Mouse (Mus musculus): ENCODE data around the gene Capn2. TPM values are rescaled to one million over a fixed set of nuclear protein-coding genes. Genes with fewer than 3 reads are reported as not detected.

The Capn2 gene
- total RNA-seq (2021): 10 to 100 TPM; 79.3 to 94.3 TPM
- long read RNA-seq, experiment 1, partial matches to known transcripts: 20 of 174 reads
- long read RNA-seq, experiment 1, other reads (novel, unspliced or antisense): 154 of 174 reads
- long read RNA-seq, experiment 2, partial matches to known transcripts: 9 of 100 reads
- long read RNA-seq, experiment 2, other reads (novel, unspliced or antisense): 91 of 100 reads

- DNase-seq: peak; percentile 90
Observed at GRCm38 (mm10) chr1:182516758-182517676, at the start of gene Capn2. Capn2 (minus strand) TSS chr1:182517608.

GRCm38 (mm10) chr1:182565351-182565835, 48.0 kb upstream of the Capn2 start:
- peak; percentile 32 for DNase-seq

GRCm38 (mm10) chr1:182564408-182565120, 47.2 kb upstream of the Capn2 start, which contains the start of gene Capn8:
Capn8 (plus strand) TSS chr1:182565007.
- no peak for DNase-seq

GRCm38 (mm10) chr1:182562576-182563370, 45.4 kb upstream of the Capn2 start:
- no peak for DNase-seq

GRCm38 (mm10) chr1:182561945-182562514, 44.6 kb upstream of the Capn2 start:
- DNase-seq: no peak

GRCm38 (mm10) chr1:182560390-182561098, 43.1 kb upstream of the Capn2 start:
- DNase-seq: peak; percentile 61

- DNase-seq: no peak
Observed at GRCm38 (mm10) chr1:182559530-182559929, 42.1 kb upstream of the Capn2 start.

- no peak for DNase-seq
Observed at GRCm38 (mm10) chr1:182558271-182558670, 40.9 kb upstream of the Capn2 start.

- peak; percentile 72 for DNase-seq
Observed at GRCm38 (mm10) chr1:182553649-182554375, 36.4 kb upstream of the Capn2 start.

- DNase-seq: no peak
Observed at GRCm38 (mm10) chr1:182550761-182551160, 33.4 kb upstream of the Capn2 start.

GRCm38 (mm10) chr1:182543906-182544305, 26.5 kb upstream of the Capn2 start:
- DNase-seq: no peak

GRCm38 (mm10) chr1:182543136-182543535, 25.7 kb upstream of the Capn2 start:
- DNase-seq: no peak

GRCm38 (mm10) chr1:182542110-182542509, 24.7 kb upstream of the Capn2 start:
- no peak for DNase-seq

GRCm38 (mm10) chr1:182539023-182539940, 21.9 kb upstream of the Capn2 start:
- DNase-seq: peak; percentile 76

GRCm38 (mm10) chr1:182535080-182535481, 17.7 kb upstream of the Capn2 start:
- no peak for DNase-seq

- DNase-seq: no peak
Observed at GRCm38 (mm10) chr1:182533583-182533982, 16.2 kb upstream of the Capn2 start.

GRCm38 (mm10) chr1:182527921-182528858, 10.8 kb upstream of the Capn2 start:
- peak; percentile 71 for DNase-seq

Data from adrenal gland, postnatal 10 days (tissue).